Mouse (Mus musculus) embryonic fibroblast, embryonic 13.5 days (primary cell): ENCODE measurements around the gene Tns4. TPM values are rescaled to one million over a fixed set of nuclear protein-coding genes. Genes with fewer than 3 reads are reported as not detected.

Experiments
- H3K27ac ChIP-seq: 2 replicates; pipeline ENCODE4 v1.5.1; 2012; ENCODE audit warnings: low read length, control low read depth, inconsistent platforms; ENCODE audit not compliant: insufficient read depth
- H3K4me1 ChIP-seq: 2 replicates; pipeline ENCODE4 v1.6.1; 2011; ENCODE audit warnings: low read length; ENCODE audit not compliant: control insufficient read depth, insufficient read depth
- H3K4me3 ChIP-seq: 2 replicates; pipeline ENCODE4 v1.5.1; 2011; ENCODE audit warnings: mild to moderate bottlenecking, control low read depth, low read length; ENCODE audit not compliant: insufficient read depth
- CTCF ChIP-seq: IDR thresholded peaks from 2 replicates; pipeline ENCODE4 v1.5.1; 2011; ENCODE audit warnings: mild to moderate bottlenecking, control low read depth, low read length, moderate library complexity, borderline replicate concordance; ENCODE audit not compliant: insufficient read depth
- POLR2A ChIP-seq: IDR thresholded peaks from 2 replicates; pipeline ENCODE4 v1.6.1; 2011; ENCODE audit warnings: low read depth, mild to moderate bottlenecking, control low read depth, low read length, moderate library complexity
- polyA plus RNA-seq: library from polyadenylated mRNA; stranded (reverse); fragments of >200 nt; gene quantifications from 2 replicates; pipeline ENCODE4 v1.2.4, GENCODE M21; 2011; ENCODE audit warnings: low read depth; ENCODE audit not compliant: missing spikeins, insufficient read length

The Tns4 gene
- polyA plus RNA-seq, 1 experiment, result not detected

DNA sequence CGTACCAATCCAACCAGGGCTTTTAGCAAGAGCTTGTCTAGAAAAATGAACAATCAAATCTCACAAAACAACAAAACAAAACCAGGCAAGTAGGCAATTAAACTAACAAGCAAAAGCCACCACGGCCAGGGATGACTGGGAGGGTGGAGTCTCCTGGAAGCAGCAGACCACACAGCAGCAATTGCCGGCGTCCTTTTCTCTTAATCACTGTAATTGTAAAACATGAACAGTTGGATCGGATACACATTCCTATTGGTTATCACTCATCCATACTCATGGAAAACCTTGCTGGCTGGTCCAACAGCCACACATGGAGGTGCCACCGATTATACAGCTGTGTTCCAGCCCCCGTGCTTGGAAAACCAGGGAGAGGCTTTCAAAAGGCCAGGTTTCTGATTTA is 28.8 kb upstream of the Tns4 start:
- Histone ChIP-seq H3K4me1 (no peaks in the 10 kb centered on the region), H3K4me3 (no peak overlapping the region), H3K27ac (no peak overlapping the region)
- TF ChIP-seq POLR2A, result no peak
- TF ChIP-seq CTCF, result no peak

DNA sequence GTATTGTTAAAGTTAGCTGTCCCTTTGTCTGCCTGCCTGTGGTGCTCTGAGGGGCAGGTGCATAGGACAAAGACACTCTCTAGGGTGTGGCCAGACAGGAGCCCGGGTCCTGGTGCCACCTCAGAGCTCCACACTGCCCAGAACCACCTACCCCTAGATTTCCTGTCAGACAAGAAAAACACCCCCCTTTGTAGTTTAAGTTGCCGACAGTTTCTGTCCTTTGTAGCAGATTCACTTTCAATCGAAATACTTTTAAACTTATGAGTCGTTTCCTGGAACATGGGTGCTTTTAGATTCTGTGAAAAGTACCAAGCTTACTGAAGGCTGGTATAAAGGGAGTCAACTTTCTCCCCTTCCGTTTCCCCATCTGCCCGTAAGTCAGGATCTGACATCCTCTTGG is 26.8 kb upstream of the Tns4 start:
- Histone ChIP-seq H3K27ac (no peak overlapping the region), H3K4me1 (no peaks in the 10 kb centered on the region), H3K4me3 (no peak overlapping the region)
- TF ChIP-seq CTCF (no peak), POLR2A (no peak)

DNA sequence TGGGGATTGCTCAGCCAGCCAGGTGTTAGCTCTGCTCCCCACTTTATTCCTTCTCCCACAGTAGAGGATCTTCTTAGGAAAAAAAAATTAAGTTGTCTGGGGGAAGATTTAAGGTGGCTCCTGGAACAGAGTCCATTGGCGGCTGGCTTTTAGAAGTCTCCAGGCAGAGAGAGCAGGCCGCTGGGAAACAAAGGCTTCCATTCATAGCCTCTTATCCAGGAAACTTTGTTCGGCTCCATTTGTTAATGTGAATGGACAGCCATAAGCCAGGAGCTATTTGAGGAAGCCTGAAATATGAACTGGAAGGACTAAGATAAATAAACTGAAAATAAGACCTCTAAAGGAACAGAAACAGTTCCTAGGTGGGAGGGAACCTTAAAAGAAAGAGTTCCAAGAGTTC is 24.0 kb upstream of the Tns4 start:
- TF ChIP-seq POLR2A (no peak), CTCF (no peak)
- Histone ChIP-seq H3K4me1 (peaks cover 5% of the 10 kb centered on the region), H3K27ac (no peak overlapping the region), H3K4me3 (no peak overlapping the region)

DNA sequence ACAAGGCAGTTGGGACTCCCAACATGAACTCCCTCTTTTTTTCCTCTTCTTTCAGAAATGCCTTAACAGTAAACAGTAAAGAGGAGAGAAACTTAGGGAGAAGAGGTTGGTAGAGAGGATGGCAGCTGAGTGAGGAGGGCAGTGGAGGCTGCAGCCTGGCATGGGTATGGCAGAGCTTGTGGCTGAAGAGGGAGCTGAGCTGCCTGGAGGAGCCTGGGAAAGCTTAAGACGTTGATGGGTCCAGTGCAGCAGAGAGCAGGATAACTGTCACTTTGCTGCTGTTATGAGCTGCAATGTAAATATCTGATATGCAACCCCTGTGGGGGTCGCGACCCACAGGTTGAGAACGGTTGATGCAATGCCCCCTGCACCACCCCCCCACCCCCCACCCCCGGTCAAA is 23.6 kb upstream of the Tns4 start:
- TF ChIP-seq POLR2A (no peak), CTCF (no peak)
- Histone ChIP-seq H3K4me3 (no peak overlapping the region), H3K4me1 (peaks cover 7% of the 10 kb centered on the region), H3K27ac (no peak overlapping the region)

DNA sequence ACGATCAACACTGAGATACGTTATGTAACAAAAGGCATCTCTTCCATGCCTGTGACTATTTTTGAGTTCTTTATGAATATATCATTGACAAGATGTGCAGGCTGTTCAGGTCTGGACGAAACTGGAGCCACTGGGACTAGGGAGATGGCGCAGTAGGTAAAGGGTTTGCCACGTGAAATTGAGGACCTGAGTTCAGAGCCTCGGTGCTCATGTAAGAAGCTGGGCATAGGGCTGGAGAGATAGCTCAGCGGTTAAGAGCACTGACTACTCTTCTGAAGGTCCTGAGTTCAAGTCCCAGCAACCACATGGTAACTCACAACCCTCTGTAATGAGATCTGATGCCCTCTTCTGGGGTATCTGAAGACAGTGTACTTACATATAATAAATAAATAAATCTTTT is 22.5 kb upstream of the Tns4 start:
- H3K4me1 ChIP-seq, result peaks cover 14% of the 10 kb centered on the region
- TF ChIP-seq CTCF, result no peak
- TF ChIP-seq POLR2A, result no peak
- no peak overlapping the region for H3K27ac ChIP-seq
- no peak overlapping the region for H3K4me3 ChIP-seq

DNA sequence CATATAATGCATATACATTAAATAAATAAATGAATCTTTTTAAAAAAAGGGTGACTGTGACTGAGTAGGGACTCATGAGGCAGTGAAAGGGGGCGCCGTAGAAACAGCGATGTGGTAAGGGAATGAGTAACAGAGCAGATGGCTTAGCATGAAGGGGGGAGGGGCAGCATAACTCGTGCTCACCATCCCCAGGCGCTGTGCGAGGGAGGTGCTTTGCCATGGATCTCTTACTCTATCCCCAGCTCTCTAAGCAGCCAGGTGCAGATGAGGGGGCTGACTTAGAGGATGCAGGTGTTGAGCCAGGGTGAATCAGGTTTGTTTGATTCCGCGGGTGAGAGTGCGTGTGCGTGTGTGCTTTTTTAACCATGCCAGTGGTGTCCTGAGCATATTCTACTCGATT is 22.0 kb upstream of the Tns4 start:
- H3K4me1 ChIP-seq, result peaks cover 17% of the 10 kb centered on the region
- no peak overlapping the region for H3K4me3 ChIP-seq
- TF ChIP-seq POLR2A, result no peak
- TF ChIP-seq CTCF, result no peak
- no peak overlapping the region for H3K27ac ChIP-seq

DNA sequence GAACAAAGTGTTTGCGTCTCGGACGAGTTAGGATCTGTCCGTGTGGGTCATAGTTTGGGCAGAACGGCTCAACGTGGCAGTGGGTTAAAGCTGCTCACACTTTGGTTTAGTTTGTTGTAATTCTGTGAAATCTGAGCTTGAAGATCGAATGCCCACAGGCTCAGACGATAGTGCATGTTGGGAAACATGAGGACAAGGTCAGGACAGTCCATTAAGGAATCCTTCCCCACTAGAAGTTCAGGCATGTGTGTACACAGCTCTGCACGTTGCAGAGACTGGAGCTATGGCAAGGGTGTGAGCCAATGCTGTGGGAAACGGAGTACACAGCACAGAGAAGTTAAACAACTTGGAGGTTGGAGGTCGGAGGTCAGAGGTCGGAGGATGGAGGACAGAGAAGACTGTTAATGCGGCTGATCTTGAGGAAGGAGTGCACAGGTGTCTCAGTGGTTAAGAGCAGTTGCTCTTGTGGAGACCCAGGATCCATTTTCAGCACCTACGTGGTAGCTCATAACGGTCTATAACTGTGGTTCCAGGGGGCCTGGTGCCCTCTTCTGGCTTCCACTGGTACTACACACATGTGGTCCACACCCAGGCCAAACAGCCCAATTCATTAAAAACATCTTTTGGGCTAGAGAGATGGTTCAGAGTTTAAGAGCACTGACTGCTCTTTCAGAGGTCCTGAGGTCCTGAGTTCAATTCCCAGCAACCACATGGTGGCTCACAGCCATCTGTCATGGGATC is 21.4 kb upstream of the Tns4 start:
- no peak overlapping the region for H3K4me3 ChIP-seq
- peaks cover 19% of the 10 kb centered on the region for H3K4me1 ChIP-seq
- no peak overlapping the region for H3K27ac ChIP-seq
- TF ChIP-seq CTCF (no peak), POLR2A (no peak)

DNA sequence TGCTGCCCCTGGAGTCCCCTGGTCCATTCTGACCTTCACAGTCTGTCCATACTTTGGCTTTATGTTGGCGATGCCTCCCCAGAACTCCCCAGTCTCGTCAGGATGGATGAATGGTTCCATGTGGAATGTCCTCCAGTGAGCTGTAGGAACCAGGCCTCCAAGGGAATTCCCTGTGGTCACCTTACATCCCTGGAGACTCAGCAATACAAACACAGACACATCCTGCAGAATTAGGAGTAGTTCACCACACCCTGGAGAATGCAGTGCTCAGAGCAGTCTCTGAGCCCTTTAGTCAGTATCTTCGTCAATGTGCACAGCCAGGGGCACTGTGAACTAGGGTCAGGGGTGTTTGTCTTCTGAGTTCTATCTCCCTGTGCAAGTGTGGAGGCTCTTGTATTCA is 19.2 kb upstream of the Tns4 start:
- Histone ChIP-seq H3K4me1 (peaks cover 19% of the 10 kb centered on the region), H3K4me3 (no peak overlapping the region), H3K27ac (no peak overlapping the region; the same call in 1 of the 2 replicates)
- TF ChIP-seq POLR2A (no peak), CTCF (no peak)

DNA sequence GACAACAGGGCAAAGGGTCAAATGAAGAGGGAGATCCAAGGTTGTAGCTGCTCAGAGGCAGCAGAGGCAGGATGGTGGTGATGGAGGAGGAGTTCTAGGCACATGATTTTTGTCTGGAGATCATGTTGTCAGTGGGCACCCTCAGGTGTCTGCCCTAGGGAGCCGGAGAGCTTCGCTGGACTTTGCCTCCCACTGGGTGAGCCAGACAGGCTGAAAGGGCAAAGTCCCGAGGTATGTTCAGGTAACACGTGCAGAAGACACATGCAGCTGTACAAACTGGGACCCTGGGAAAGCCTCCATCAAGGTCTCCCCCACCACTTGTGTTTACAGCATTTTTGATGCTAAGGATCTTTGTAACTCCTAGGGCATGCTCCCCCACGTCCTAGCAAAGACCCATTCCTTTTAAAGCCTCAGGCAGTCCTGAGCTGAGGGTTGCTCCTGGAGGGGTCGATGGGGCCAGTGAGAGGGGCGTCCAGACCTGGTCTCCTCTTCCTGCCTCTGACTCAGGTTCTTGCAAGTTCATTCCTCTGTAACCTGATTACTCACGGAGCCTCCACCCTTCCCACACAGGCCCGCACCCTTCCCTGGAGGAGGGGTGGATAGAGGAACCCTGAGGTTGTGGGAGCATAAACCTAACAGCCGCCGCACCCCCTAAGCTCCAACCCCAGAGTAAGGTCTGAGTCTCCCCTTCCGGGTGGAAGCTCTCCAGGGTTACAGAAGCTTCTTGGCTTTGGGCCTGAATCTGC is 17.0 kb upstream of the Tns4 start:
- Histone ChIP-seq H3K27ac (peak overlapping the region; percentile 38; the same call in 1 of the 2 replicates), H3K4me1 (peaks cover 23% of the 10 kb centered on the region), H3K4me3 (no peak overlapping the region)
- TF ChIP-seq POLR2A (no peak), CTCF (no peak)

DNA sequence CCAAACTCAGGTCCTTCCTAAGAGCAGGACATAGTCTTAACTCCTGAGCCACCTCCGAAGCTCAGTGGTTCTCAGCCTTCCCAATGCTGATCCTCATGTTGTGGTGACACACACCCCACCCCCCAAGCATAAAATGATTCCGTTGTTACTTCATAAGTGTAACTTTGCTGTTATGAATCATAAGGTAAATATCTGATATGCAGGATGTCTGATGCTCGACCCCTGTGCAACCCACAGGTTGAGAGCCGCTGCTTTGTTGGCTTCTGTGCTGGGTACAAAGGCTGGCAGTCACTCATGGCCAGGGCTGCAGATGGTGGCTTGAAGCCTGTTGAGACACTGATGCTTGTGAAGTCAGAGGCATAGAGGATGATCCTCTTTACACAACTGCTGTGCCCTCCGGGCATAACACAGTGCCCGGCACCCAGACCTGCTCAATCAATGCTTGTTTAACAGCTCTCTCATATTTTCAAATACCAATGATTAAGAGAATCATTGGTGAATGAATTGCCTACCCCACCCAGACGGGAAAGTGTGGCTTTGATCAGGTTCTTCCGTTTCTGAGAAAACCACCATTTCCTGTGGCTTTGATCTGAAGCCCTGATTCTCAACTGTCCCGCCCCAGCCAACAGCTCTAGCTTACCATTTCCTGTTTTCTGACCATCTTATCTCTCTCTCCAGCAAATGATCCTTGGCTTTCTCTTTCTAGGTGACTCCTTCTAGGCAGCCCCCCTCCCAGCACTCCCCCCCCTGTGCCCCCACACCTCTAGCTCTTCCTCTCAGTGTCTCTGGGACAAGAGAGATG is 15.7 kb upstream of the Tns4 start:
- Histone ChIP-seq H3K4me3 (no peak overlapping the region), H3K27ac (no peak overlapping the region), H3K4me1 (peaks cover 23% of the 10 kb centered on the region)
- TF ChIP-seq POLR2A, result no peak
- TF ChIP-seq CTCF, result no peak
